Mouse (Mus musculus) lung, adult 2 months (tissue): ENCODE results near the gene Nbeal1. TPM values are rescaled to one million over a fixed set of nuclear protein-coding genes. Genes with fewer than 3 reads are reported as not detected.
"Not testable (repeated sequence)": the region's sequence is repeated elsewhere in the genome, so short reads cannot be mapped to it uniquely, and the experiment has no call there.

Experiments
- DNase-seq: peaks from one replicate; pipeline ENCODE4 v3.0.0; 2022
- H3K4me1 ChIP-seq: fragments of 200-500 bp; 2 replicates; pipeline ENCODE4 v1.6.1; 2011; ENCODE audit warnings: low read length; ENCODE audit not compliant: control insufficient read depth, insufficient read depth
- H3K4me3 ChIP-seq: fragments of 200-500 bp; replicated peaks from 2 replicates; pipeline ENCODE3; 2011; ENCODE audit warnings: low read depth, mild to moderate bottlenecking, control low read depth, low read length; ENCODE audit errors: extremely low read depth
- CTCF ChIP-seq: fragments of 200-500 bp; IDR thresholded peaks from 2 replicates; pipeline ENCODE4 v1.5.1; 2011; ENCODE audit warnings: mild to moderate bottlenecking, low read length, control low read depth; ENCODE audit not compliant: insufficient read depth
- POLR2A ChIP-seq: fragments of 200-500 bp; IDR thresholded peaks from 2 replicates; pipeline ENCODE4 v1.6.1; 2011; ENCODE audit warnings: low read depth, mild to moderate bottlenecking, control low read depth, low read length, borderline replicate concordance; ENCODE audit errors: extremely low read depth
- WGBS: fragments of 180-500 bp; shearing (Covaris S2); methylation state at CpG from one replicate; pipeline ENCODE4 v1.1.7; 2018; 5-methylcytosine and 5-hydroxymethylcytosine counted together
- polyA plus RNA-seq: library from polyadenylated mRNA; depleted of rRNA; stranded (reverse); fragments of >200 nt; gene quantifications from 2 replicates; pipeline ENCODE4 v1.2.3, GENCODE M21; 2012; rRNA removed

The Nbeal1 gene
- 3.2 and 6.2 TPM in 2 replicates for polyA plus RNA-seq

DNA sequence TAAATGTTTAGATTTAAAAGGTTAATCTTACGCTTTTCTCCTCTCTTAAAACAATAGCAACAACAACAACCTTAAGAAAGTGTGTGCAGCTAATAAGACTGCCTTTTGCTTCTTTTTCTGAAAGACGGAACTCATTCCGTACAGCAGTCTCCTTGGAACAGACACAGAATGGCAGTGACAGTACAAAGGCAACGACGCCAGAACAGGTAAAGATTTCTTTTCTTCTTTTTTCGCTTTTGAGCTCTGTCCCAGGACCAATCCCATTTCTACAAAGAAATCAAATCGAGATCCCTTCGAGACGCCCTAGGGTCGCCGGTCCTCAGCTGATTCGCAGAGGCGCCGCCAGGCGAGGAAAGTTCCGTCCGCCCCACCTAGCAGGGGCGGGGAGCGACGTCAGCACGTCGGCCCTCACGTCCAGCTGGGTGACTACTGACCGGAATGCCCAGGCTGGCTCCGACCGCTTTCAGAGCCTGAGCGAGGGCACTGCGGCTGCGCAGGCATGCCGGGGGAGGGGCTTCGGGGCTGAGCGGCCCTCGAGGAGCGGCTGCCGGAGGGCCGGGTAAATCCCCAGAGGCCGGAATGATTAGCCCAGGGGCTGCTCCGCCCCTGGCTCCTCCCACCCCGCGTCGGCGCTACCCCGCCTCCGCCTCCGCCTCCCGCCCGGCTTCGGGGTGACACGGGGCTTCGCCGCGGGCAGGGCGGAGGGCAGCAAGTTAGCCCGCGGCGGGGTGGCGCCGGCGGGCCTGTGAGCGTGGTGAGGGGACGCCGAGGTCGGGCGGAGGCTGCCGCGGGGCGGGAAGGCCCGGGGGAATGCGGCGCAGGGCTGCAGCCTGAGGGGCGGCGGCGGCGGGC lies at the start of gene Nbeal1:
Nbeal1 (plus strand) TSS at position 668 of the 852 bp plus-strand sequence.
- under 1% methylated on average over 73 of the region's 74 CpGs for WGBS
- Histone ChIP-seq H3K4me3 (peak within 1 kb of the TSS; percentile 98), H3K4me1 (peaks cover 6% of the 10 kb centered on the region)
- peak; percentile 98 for DNase-seq
- TF ChIP-seq CTCF (no peak), POLR2A (peak; percentile 94; the same call in 1 of the 2 replicates)

DNA sequence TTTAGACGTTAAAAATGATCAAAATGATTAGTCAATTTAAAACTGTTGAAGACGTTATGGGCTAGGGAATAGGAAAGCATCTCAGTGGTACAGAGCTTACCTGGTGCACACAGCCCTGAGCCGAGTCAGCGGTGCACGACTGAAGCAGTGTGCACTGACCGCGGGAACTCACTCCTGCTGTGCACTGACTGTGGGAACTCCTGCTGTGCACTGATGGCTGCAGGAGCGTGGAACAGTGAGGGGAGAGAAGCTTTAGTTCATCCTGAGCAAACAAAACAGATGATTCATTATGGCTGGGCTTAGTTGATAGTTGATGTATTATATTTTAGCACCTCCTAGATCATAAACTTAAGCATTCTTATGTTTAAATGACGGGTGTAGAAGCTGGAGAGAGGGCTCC lies 43.1 kb upstream of the Nbeal1 start:
- WGBS, result 70% methylated on average over 9 of the region's 9 CpGs
- DNase-seq, result no peak
- TF ChIP-seq POLR2A, result no peak
- TF ChIP-seq CTCF, result no peak
- Histone ChIP-seq H3K4me3 (no peak overlapping the region), H3K4me1 (no peaks in the 10 kb centered on the region)

DNA sequence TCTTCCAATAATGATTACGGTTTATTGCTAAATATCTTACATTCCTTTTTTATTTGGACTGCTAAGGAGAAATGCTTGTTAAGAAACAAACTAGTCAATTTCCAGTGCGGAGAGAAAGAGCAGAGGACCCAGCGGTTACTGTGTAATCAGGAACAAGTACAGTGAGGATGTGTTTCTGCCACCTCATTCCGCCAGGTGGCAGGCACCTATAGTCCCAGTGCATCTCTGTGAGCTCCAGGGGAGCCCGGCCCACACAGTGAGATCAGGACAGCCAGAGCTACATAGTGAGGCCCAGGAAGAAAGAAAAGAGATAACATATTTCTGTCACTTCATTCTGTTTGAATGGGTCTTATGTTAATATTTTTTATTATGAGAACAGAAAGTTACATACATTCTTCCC lies 27.7 kb upstream of the Nbeal1 start:
- no peaks in the 10 kb centered on the region for H3K4me1 ChIP-seq
- TF ChIP-seq CTCF, result no peak
- TF ChIP-seq POLR2A, result no peak
- H3K4me3 ChIP-seq, result no peak overlapping the region
- DNase-seq, result no peak
- WGBS, result 70% methylated on average over 5 of the region's 5 CpGs

DNA sequence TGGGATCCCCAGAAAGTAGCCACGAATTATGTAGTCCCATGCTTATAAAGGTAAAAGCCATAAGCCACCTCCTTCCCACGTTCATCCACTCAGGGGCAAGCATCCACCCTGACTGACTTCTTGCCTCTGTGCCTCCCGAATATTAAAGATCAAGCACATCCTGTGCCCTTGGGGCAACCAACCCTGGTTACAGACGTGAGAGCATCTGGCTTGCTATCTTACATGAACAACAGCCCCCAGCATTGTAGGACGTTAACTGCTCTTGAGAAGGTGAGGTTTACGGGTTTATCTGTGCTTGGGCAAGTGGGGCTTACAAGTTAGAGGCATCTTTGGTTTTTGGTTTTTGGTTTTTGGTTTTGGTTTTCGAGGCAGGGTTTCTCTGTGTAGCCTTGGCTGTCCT lies 23.7 kb upstream of the Nbeal1 start:
- no peak for TF ChIP-seq CTCF
- no peak for TF ChIP-seq POLR2A
- no peak for DNase-seq
- Histone ChIP-seq H3K4me3 (no peak overlapping the region), H3K4me1 (peaks cover 3% of the 10 kb centered on the region; the same call in 1 of the 2 replicates)
- 85% methylated on average over 7 of the region's 7 CpGs for whole genome bisulfite sequencing

DNA sequence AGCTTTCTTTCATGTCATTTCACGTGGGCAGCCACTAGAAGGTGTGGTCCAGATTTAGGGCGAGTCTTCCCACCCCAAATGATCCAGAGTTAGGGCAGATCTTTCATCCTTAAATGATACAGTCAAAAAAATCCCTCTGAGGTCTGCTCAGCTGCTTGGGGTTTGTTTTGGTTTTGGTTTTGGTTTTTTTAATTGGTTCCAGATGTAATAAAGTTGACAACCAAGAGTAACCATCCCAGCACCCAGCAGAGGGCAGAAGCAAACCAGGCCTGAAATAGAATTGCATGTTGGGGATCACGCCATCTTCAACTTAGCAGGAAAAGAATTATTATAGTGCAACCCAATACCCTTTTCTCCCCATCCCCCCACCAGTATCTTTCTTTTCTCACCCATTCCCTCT lies 22.0 kb upstream of the Nbeal1 start:
- peak; percentile 27 for DNase-seq
- H3K4me1 ChIP-seq, result peaks cover 3% of the 10 kb centered on the region; the same call in 1 of the 2 replicates
- TF ChIP-seq POLR2A (no peak), CTCF (peak; percentile 57)
- no peak overlapping the region for H3K4me3 ChIP-seq
- WGBS, result 34% methylated on average over 3 of the region's 3 CpGs

DNA sequence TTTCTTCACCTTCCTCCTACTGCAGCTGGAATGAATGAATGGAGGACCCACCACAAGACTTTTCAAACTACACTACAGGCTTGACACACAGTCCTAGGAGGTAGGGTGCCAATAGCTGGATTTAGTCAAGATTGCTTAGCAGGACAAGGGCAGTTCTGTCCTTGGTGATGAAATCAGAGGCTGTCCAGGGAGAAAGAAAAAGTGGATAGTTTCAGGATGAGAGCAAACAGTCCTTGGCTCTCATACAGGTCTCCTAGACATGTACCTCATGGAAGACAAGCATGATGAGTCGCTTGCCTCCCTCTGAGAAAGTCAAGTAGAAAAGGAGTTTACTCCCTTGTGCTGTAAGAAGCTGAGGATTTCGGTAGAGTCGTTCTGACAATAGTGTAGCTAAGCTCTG lies 16.7 kb upstream of the Nbeal1 start:
- no peak for DNase-seq
- no peak overlapping the region for H3K4me3 ChIP-seq
- H3K4me1 ChIP-seq, result no peaks in the 10 kb centered on the region; the same call in 1 of the 2 replicates
- TF ChIP-seq CTCF (no peak), POLR2A (no peak)
- 83% methylated on average over 3 of the region's 3 CpGs for WGBS

DNA sequence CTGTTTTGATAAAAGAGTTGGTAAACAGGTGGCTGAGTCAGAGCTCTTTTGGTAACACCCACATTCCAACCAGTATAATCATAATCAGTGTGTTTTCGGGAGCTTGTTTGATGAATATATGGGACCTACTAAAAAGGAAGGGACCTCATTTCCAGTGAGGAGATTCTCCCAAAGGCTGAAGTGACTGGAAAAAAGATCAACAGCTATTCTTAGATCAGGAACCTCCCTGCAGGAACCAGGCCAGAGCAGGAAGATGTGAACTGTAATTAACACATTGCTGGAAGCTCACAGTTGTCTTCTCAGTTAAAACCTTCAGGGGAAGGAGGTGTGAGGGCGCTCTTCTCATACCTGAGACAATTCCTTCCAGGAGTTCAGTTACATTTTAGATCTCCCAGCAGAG lies 10.8 kb upstream of the Nbeal1 start:
- TF ChIP-seq POLR2A, result no peak
- no peak for TF ChIP-seq CTCF
- no peaks in the 10 kb centered on the region; the same call in 1 of the 2 replicates for H3K4me1 ChIP-seq
- 56% methylated on average over 2 of the region's 2 CpGs for WGBS
- H3K4me3 ChIP-seq, result no peak overlapping the region
- DNase-seq, result no peak

DNA sequence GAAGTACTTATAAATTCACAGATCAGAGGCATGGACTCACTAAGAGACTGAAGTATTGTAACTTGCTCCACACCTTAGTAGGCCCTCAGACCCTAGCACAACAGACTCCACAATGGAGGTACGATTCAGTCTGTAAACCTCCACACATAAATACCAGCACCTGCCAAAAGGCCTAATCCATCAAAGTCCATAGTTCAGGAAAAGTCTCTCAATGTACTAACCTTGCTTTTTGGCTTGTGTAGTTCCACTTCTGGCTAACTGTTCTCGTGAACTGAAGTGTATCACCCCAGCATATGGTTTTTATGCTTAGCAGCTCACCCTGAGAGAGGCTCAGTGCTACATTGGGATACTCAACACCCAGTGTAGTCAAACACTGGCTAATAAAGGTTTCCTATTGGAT lies 10.1 kb upstream of the Nbeal1 start:
- 63% methylated on average over 2 of the region's 2 CpGs for WGBS
- TF ChIP-seq POLR2A (no peak), CTCF (no peak)
- DNase-seq, result no peak
- no peak overlapping the region for H3K4me3 ChIP-seq
- H3K4me1 ChIP-seq, result no peaks in the 10 kb centered on the region

DNA sequence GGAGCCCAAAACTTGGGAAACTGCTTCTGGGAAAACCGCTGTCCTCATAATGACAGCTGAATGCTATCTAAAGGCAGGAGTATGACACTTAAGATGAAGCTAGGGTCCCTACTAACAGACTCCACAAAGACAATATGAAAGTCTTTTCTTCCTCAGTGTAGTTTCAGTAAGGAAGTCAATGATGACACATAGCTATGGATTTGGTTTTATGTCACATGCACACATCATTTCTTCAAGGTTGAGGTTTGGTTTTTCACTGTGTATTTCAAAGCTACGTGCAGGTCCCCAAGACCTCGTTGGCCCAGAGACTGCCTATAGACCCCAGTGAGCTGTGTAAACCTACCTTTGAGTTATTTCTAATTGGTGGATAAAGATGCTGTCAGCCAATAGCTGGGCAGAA lies 7.3 kb upstream of the Nbeal1 start:
- TF ChIP-seq POLR2A (no peak), CTCF (no peak)
- Histone ChIP-seq H3K4me3 (no peak overlapping the region), H3K4me1 (no peaks in the 10 kb centered on the region)
- no peak for DNase-seq
- 84% methylated on average over 3 of the region's 3 CpGs for WGBS

DNA sequence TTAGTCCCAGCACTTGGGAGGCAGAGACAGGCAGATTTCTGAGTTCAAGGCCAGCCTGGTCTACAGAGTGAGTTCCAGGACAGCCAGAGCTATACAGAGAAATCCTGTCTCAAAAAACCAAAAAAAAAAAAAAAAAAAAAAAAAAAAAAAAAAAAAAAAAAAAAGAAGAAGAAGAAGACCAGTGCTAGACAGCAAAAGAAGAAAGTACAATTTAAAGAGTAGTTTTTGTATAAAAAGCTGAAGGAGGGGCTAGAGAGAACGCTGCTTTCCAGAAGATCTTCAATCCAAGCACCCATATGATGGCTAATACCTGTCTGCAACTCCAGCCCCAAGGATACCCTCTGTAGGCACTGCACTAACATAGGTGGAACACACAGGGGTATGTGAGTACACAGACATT lies 2.6 kb upstream of the Nbeal1 start:
- WGBS, result 88% methylated on average over 1 of the region's 1 CpGs
- H3K4me3 ChIP-seq, H3K4me1 ChIP-seq, DNase-seq: not testable (repeated sequence)
